Mouse (Mus musculus): ENCODE measurements around the gene Gm6337. TPM values are rescaled to one million over a fixed set of nuclear protein-coding genes. Genes with fewer than 3 reads are reported as not detected.

Gm6337 gene
- total RNA-seq (2023; ENCODE audit: inconsistent age), result not detected in 4 replicates

GRCm38 (mm10) chr14:6058167-6058566 is at the start of gene Gm6337:
TSS of gene Gm6337 (minus strand) at chr14:6058267.

GRCm38 (mm10) chr14:6093842-6094241 is 35.8 kb upstream of the Gm6337 start, which contains the start of gene Gm8206:
TSS of gene Gm8206 (minus strand) at chr14:6093942.

Other genes starting within 250 kb of the Gm6337 start
- gene Gm3424, start 227.9 kb downstream of the Gm6337 start, total RNA-seq (2023; ENCODE audit: inconsistent age), result not detected in 4 replicates
- not detected in 4 replicates for gene Gm8237, start 177.9 kb downstream of the Gm6337 start, total RNA-seq (2023; ENCODE audit: inconsistent age)
- not detected in 4 replicates for gene Gm3248, start 96.5 kb downstream of the Gm6337 start, total RNA-seq (2023; ENCODE audit: inconsistent age)
- gene Gm3453, start 79.1 kb downstream of the Gm6337 start, total RNA-seq (2023; ENCODE audit: inconsistent age), result not detected in 4 replicates
- 0.48 TPM in 1 of 4 replicates, not detected in the others for gene Gm8206, start 35.7 kb upstream of the Gm6337 start, total RNA-seq (2023; ENCODE audit: inconsistent age)
- gene Gm3468, start 50.4 kb upstream of the Gm6337 start, total RNA-seq (2023; ENCODE audit: inconsistent age), result not detected in 4 replicates
- gene Gm3476, start 67.5 kb upstream of the Gm6337 start, total RNA-seq (2023; ENCODE audit: inconsistent age), result not detected in 4 replicates
- gene Gm21560, start 161.0 kb upstream of the Gm6337 start, total RNA-seq (2023; ENCODE audit: inconsistent age), result not detected in 4 replicates
- gene Gm3411, start 229.0 kb upstream of the Gm6337 start, total RNA-seq (2023; ENCODE audit: inconsistent age), result 0.26 TPM in 1 of 4 replicates, not detected in the others
- gene Gm21103, start 246.6 kb upstream of the Gm6337 start, total RNA-seq (2023; ENCODE audit: inconsistent age), result not detected in 4 replicates